Mouse (Mus musculus) CH12.LX (cell line): ENCODE measurements around the gene Mthfd2. TPM values are rescaled to one million over a fixed set of nuclear protein-coding genes. Genes with fewer than 3 reads are reported as not detected.

Source experiments
- DNase-seq: peaks from one replicate; pipeline ENCODE4 v3.0.0-alpha.2; 2013; ENCODE audit errors: extremely low read depth
- H3K27ac ChIP-seq: 2 replicates; pipeline ENCODE4 v1.5.1; 2012; ENCODE audit warnings: low read depth, mild to moderate bottlenecking, control low read depth, moderate library complexity; ENCODE audit not compliant: insufficient read depth
- H3K27me3 ChIP-seq: replicated peaks from 2 replicates; pipeline ENCODE3; 2012; ENCODE audit warnings: inconsistent platforms
- H3K36me3 ChIP-seq, 2 experiments: replicated peaks in 1 of 2; 2 replicates each; pipeline versions ENCODE3 to v1.6.1; 2012; ENCODE audit warnings: inconsistent platforms in 1 of 2, low read length in 1 of 2, mild to moderate bottlenecking in 1 of 2, mixed read lengths in 1 of 2, moderate library complexity in 1 of 2; ENCODE audit not compliant: control insufficient read depth in 1 of 2, insufficient read depth in 1 of 2
- H3K4me1 ChIP-seq, 2 experiments: 2 replicates each; pipeline ENCODE4 v1.6.1; 2012; ENCODE audit warnings: inconsistent platforms in 1 of 2, moderate library complexity in 1 of 2; ENCODE audit not compliant: insufficient read depth in 2 of 2, control insufficient read depth in 1 of 2
- H3K4me2 ChIP-seq: 2 replicates; pipeline ENCODE4 v1.6.1; 2012; ENCODE audit warnings: low read depth, mild to moderate bottlenecking, control low read depth; ENCODE audit not compliant: poor library complexity, insufficient read depth, severe bottlenecking
- H3K4me3 ChIP-seq, 3 experiments: fragments of 150-350 bp in 1 of 3; sonication (generic) in 1 of 3; replicated peaks in 1 of 3; 2 replicates each; pipeline versions ENCODE3 to v1.5.1; 2011 to 2012; ENCODE audit warnings: low read depth in 2 of 3, low read length in 2 of 3, mild to moderate bottlenecking in 2 of 3, moderate library complexity in 2 of 3, control low read depth in 1 of 3, improper control_type of control experiment in 1 of 3, inconsistent platforms in 1 of 3, mixed read lengths in 1 of 3; ENCODE audit not compliant: poor library complexity in 1 of 3
- H3K79me2 ChIP-seq: replicated peaks from 2 replicates; pipeline ENCODE4 v1.6.1; 2012; ENCODE audit warnings: mild to moderate bottlenecking, moderate library complexity; ENCODE audit not compliant: control insufficient read depth, poor library complexity, insufficient read depth, severe bottlenecking; ENCODE audit errors: extremely low read depth
- H3K9ac ChIP-seq: 2 replicates; pipeline ENCODE4 v1.6.1; 2012; ENCODE audit warnings: low read depth, mild to moderate bottlenecking, control low read depth, moderate library complexity; ENCODE audit not compliant: insufficient read depth
- H3K9me3 ChIP-seq: replicated peaks from 2 replicates; pipeline ENCODE3; 2012; ENCODE audit warnings: low read length, inconsistent platforms, mixed read lengths
- CHD2 ChIP-seq: IDR thresholded peaks from 2 replicates; pipeline ENCODE4 v1.6.1; 2011; ENCODE audit warnings: low read length, improper control_type of control experiment
- EP300 ChIP-seq: IDR thresholded peaks from 2 replicates; pipeline ENCODE4 v1.6.1; 2011; ENCODE audit warnings: low read length, improper control_type of control experiment
- GABPA ChIP-seq: IDR thresholded peaks from 2 replicates; pipeline ENCODE4 v1.6.1; 2012; ENCODE audit warnings: low read depth, low read length, improper control_type of control experiment, inconsistent platforms; ENCODE audit not compliant: insufficient replicate concordance
- HCFC1 ChIP-seq: IDR thresholded peaks from 2 replicates; pipeline ENCODE4 v1.6.1; 2012; ENCODE audit warnings: low read depth, mild to moderate bottlenecking, inconsistent platforms, low read length, improper control_type of control experiment
- IRF4 ChIP-seq: IDR thresholded peaks from 2 replicates; pipeline ENCODE4 v1.6.1; 2014; ENCODE audit warnings: low read depth, mild to moderate bottlenecking, inconsistent platforms, low read length, improper control_type of control experiment
- JUND ChIP-seq: conservative IDR thresholded peaks from 2 replicates; pipeline ENCODE4 v1.6.1; 2011; ENCODE audit warnings: low read depth, low read length, improper control_type of control experiment
- KAT2A ChIP-seq: IDR thresholded peaks from 2 replicates; pipeline ENCODE4 v1.6.1; 2012; ENCODE audit warnings: low read length, improper control_type of control experiment, inconsistent platforms; ENCODE audit not compliant: insufficient replicate concordance
- MAZ ChIP-seq: IDR thresholded peaks from 2 replicates; pipeline ENCODE4 v1.6.1; 2012; ENCODE audit warnings: low read depth, mild to moderate bottlenecking, inconsistent platforms, low read length, improper control_type of control experiment, moderate library complexity
- MEF2A ChIP-seq: IDR thresholded peaks from 2 replicates; pipeline ENCODE4 v1.6.1; 2014; ENCODE audit warnings: low read depth, mild to moderate bottlenecking, inconsistent platforms, low read length, improper control_type of control experiment, borderline replicate concordance
- NELFE ChIP-seq: IDR thresholded peaks from 2 replicates; pipeline ENCODE4 v1.6.1; 2011; ENCODE audit warnings: low read depth, low read length, improper control_type of control experiment
- NRF1 ChIP-seq: IDR thresholded peaks from 2 replicates; pipeline ENCODE4 v1.6.1; 2014; ENCODE audit warnings: low read depth, mild to moderate bottlenecking, inconsistent platforms, low read length, improper control_type of control experiment, moderate library complexity
- RCOR1 ChIP-seq: conservative IDR thresholded peaks from 2 replicates; pipeline ENCODE4 v1.6.1; 2012; ENCODE audit warnings: low read depth, mild to moderate bottlenecking, inconsistent platforms, low read length, improper control_type of control experiment
- SIN3A ChIP-seq: IDR thresholded peaks from 2 replicates; pipeline ENCODE4 v1.6.1; 2012; ENCODE audit warnings: low read length, improper control_type of control experiment, inconsistent platforms
- TBP ChIP-seq: conservative IDR thresholded peaks from 2 replicates; pipeline ENCODE4 v1.6.1; 2011; ENCODE audit warnings: low read depth, low read length, improper control_type of control experiment
- UBTF ChIP-seq: IDR thresholded peaks from 2 replicates; pipeline ENCODE4 v1.6.1; 2012; ENCODE audit warnings: low read depth, mild to moderate bottlenecking, inconsistent platforms, low read length, improper control_type of control experiment, moderate library complexity
- USF1 ChIP-seq: IDR thresholded peaks from 2 replicates; pipeline ENCODE4 v1.6.1; 2014; ENCODE audit warnings: low read depth, mild to moderate bottlenecking, inconsistent platforms, low read length, improper control_type of control experiment
- USF2 ChIP-seq: conservative IDR thresholded peaks from 2 replicates; pipeline ENCODE4 v1.6.1; 2011; ENCODE audit warnings: low read depth, low read length, improper control_type of control experiment
- dilution Hi-C: fragments of 300-500 bp; cut with MboI; formaldehyde crosslinking; loops from 2 replicates; pipeline ENCODE4 v1.14.3; 2020; ENCODE audit warnings: low sequenced_read_pairs; ENCODE audit not compliant: extremely low pct_unique_long_range_greater_than_20kb, extremely low pct_ligation_motif_present
- in situ Hi-C: fragments of 300-500 bp; cut with MboI; formaldehyde crosslinking; loops from 3 replicates; pipeline ENCODE4 v1.14.3; 2019; ENCODE audit warnings: low sequenced_read_pairs, low pct_ligation_motif_present, low pct_unique_long_range_greater_than_20kb, mixed read lengths
- polyA plus RNA-seq: library from polyadenylated mRNA; unstranded; fragments of >175 nt; gene quantifications from 2 replicates; pipeline ENCODE4 v1.2.1, GENCODE M21; 2012; ENCODE audit warnings: low read depth; ENCODE audit not compliant: insufficient read length
- total RNA-seq, 2 experiments: library from RNA; depleted of rRNA; stranded (reverse); fragments of 300-350 nt in 1 of 2; fragments of >200 nt in 1 of 2; gene quantifications; 2 replicates each; pipeline ENCODE4 v1.2.3; 2012 to 2014

Gene Mthfd2
- total and polyA plus RNA-seq, 3 experiments = 286 to 351 (median 327) TPM

GRCm38 (mm10) chr6:83352666-83353410 is 27.1 kb upstream of the Mthfd2 start:
- in situ Hi-C loops = loop anchor here (5.0 to 25.0 kb wide), 2 partner anchors 154 to 309 kb away; partner anchors contain the start of genes Clec4f and Dguok

GRCm38 (mm10) chr6:83351490-83352160 is 25.9 kb upstream of the Mthfd2 start:
- Histone ChIP-seq H3K27me3 (no peaks in the 10 kb centered on the region), H3K4me2 (no peak overlapping the region), H3K79me2 (no peaks in the 10 kb centered on the region)
- in situ Hi-C loops = loop anchor here (5.0 to 25.0 kb wide), 2 partner anchors 156 to 311 kb away; partner anchors contain the start of genes Clec4f and Dguok
- no peak for TF ChIP-seq NELFE
- no peak for TF ChIP-seq CHD2
- no peak for TF ChIP-seq USF2
- TF ChIP-seq MAZ = no peak
- TF ChIP-seq NRF1 = no peak
- TF ChIP-seq JUND = no peak
- no peak for TF ChIP-seq USF1
- TF ChIP-seq UBTF = no peak
- no peak for TF ChIP-seq HCFC1
- TF ChIP-seq, all 38 proteins: peak for 0
- no peak overlapping the region for H3K9ac ChIP-seq
- dilution Hi-C loops = no loop called here
- no peaks in the 10 kb centered on the region for H3K9me3 ChIP-seq
- H3K4me3 ChIP-seq = no peak overlapping the region
- no peak overlapping the region for H3K27ac ChIP-seq
- DNase-seq = no peak
- H3K36me3 ChIP-seq = peaks cover 41 to 74% of the 10 kb centered on the region in 2 experiments
- peaks cover 7 to 19% of the 10 kb centered on the region in 2 experiments for H3K4me1 ChIP-seq

More at GRCm38 (mm10) chr6:83352666-83353410, 27.1 kb upstream of the Mthfd2 start:
- Histone ChIP-seq H3K9me3 (no peaks in the 10 kb centered on the region), H3K4me3 (no peak overlapping the region), H3K4me1 (peaks cover 7 to 19% of the 10 kb centered on the region in 2 experiments), H3K36me3 (peaks cover 48 to 79% of the 10 kb centered on the region in 2 experiments), H3K4me2 (no peak overlapping the region), H3K27me3 (no peaks in the 10 kb centered on the region), H3K27ac (no peak overlapping the region), H3K9ac (no peak overlapping the region), H3K79me2 (no peaks in the 10 kb centered on the region)
- dilution Hi-C loops = no loop called here
- no peak for DNase-seq
- no peak for TF ChIP-seq GABPA
- no peak for TF ChIP-seq KAT2A
- TF ChIP-seq SIN3A = no peak
- no peak for TF ChIP-seq EP300
- no peak for TF ChIP-seq MEF2A
- TF ChIP-seq RCOR1 = no peak
- TF ChIP-seq TBP = no peak
- no peak for TF ChIP-seq IRF4
